Comparison of ENCODE assay signal across 36 mouse cellular contexts in genomic region chr6:146883426-146883825, GRCm38 (mm10). TPM values are rescaled to one million over a fixed set of nuclear protein-coding genes. Genes with fewer than 3 reads are reported as not detected.
DNase-seq lines count a peak whose midpoint lies in the region; ATAC-seq lines count a peak whose summit lies in the region.
"Had no signal": no experiment of that assay in that cellular context is flagged by ENCODE, and none has a peak within 500 bp of the region (broad histone marks: within the 10 kb centered on the region; RNA-seq: fewer than 3 reads in every experiment).

No protein-coding gene starts in this region.

- DNase-seq in adrenal gland, adult 2 months, result peak; percentile 66
- DNase-seq in adrenal gland, postnatal 10 days, result no peak
- DNase-seq in layer of hippocampus, adult 18-20 months (ENCODE audit: low spot score in 2 of 2), result peak; percentile 11 to 30
- no peak for DNase-seq in layer of hippocampus, postnatal 10 days (ENCODE audit: low spot score in 2 of 2)
- DNase-seq in right cerebral cortex, adult 18-20 months, result peak; percentile 38
- DNase-seq in right cerebral cortex, postnatal 25 days, result no peak
- DNase-seq in thymus, postnatal 14 days, result no peak
- DNase-seq: cerebellum, adult 2 months; cerebellum, postnatal 25 days; gastrocnemius, adult 2 months; gastrocnemius, postnatal 36 days; heart, adult 2 months; heart, postnatal 14 days; kidney, adult 18-20 months; kidney, postnatal 36 days; lung, adult 2 months; lung, postnatal 10 days; midbrain, embryonic 14.5 days; thymus, adult 2 months had no signal

- ATAC-seq in CD4-positive, CD25-positive, alpha-beta regulatory T cell, adult 4 months, result no peak
- ATAC-seq: forebrain, embryonic 14.5 days; hindbrain, embryonic 16.5 days had no signal

RNA-seq across cellular contexts. Expression of gene Ppfibp1, which starts 4.9 kb away (rescaled TPM):
- 10 to 100 TPM; 78.9 to 99.7 TPM for total RNA-seq in adrenal gland, adult 2 months (2021)
- polyA plus RNA-seq in adrenal gland, adult 2 months (2012; rRNA removed), result 10.8 and 12.9 TPM in 2 replicates
- total RNA-seq in adrenal gland, postnatal 10 days (2021), result 10 to 100 TPM; 89.2 to 94.4 TPM
- 10 to 100 TPM; 34.8 to 39.9 TPM for total RNA-seq in layer of hippocampus, adult 18-20 months (2021)
- 10 to 100 TPM; 56.5 to 64.7 TPM for total RNA-seq in layer of hippocampus, postnatal 10 days (2021)
- polyA plus RNA-seq in CD4-positive, CD25-positive, alpha-beta regulatory T cell, adult 4 months (2017; shearing (Covaris generic)), result 10 to 100 TPM in 1 of 2 experiments, 1 to 10 TPM in 1; 5.8 to 10.1 TPM

RNA-seq across cellular contexts. Expression of gene Smco2, which starts 33.5 kb away (rescaled TPM):
- not detected for total RNA-seq in adrenal gland, adult 2 months (2021)
- not detected in 2 replicates for polyA plus RNA-seq in adrenal gland, adult 2 months (2012; rRNA removed)
- total RNA-seq in adrenal gland, postnatal 10 days (2021), result not detected
- not detected for total RNA-seq in layer of hippocampus, adult 18-20 months (2021)
- not detected for total RNA-seq in layer of hippocampus, postnatal 10 days (2021)
- not detected for polyA plus RNA-seq in CD4-positive, CD25-positive, alpha-beta regulatory T cell, adult 4 months (2017; shearing (Covaris generic))
- total RNA-seq: adrenal gland, postnatal 36 days; gastrocnemius, adult 2 months; gastrocnemius, postnatal 36 days; left cerebral cortex, postnatal 10 days; megakaryocyte-erythroid progenitor cell, adult 5-6 weeks; neutrophil, adult 5-6 weeks had no signal
- polyA plus RNA-seq: cerebellum, adult 2 months; embryonic facial prominence, embryonic 11.5 days; forebrain, embryonic 14.5 days; heart, embryonic 13.5 days; hindbrain, embryonic 11.5 days; hindbrain, embryonic 16.5 days; intestine, embryonic 14.5 days; kidney, embryonic 16.5 days; limb, embryonic 10.5 days; limb, embryonic 15.5 days; liver, embryonic 14.5 days; macrophage; midbrain, embryonic 14.5 days; neural tube, embryonic 11.5 days; thymus, adult 2 months had no signal

Comparison
In these comparisons a context has a peak if more than half of its experiments do, and no peak if none do; other contexts are left out.
1. DNase-seq: peak in adrenal gland, adult 2 months (single experiment), layer of hippocampus, adult 18-20 months (2 of 2) and right cerebral cortex, adult 18-20 months (single experiment); none in adrenal gland, postnatal 10 days (single experiment), layer of hippocampus, postnatal 10 days (0 of 2), right cerebral cortex, postnatal 25 days (single experiment) and thymus, postnatal 14 days (single experiment).